Mouse (Mus musculus) neural tube, embryonic 14.5 days (tissue): Measurements from ENCODE around the gene Tmsb15a. TPM values are rescaled to one million over a fixed set of nuclear protein-coding genes. Genes with fewer than 3 reads are reported as not detected.

Experiments used
- ATAC-seq: fragments of 200-750 bp; cut with Nextera tagmentation; 2 replicates; pipeline ENCODE4 v1.8.0; 2017; ENCODE audit warnings: low read depth, mild to moderate bottlenecking, moderate TSS enrichment, moderate library complexity
- H3K27ac ChIP-seq: fragments of 300-500 bp; sonication (generic); 2 replicates; pipeline ENCODE4 v1.5.1; 2014; ENCODE audit warnings: low read depth, mild to moderate bottlenecking, control low read depth, low read length, moderate library complexity, mixed read lengths
- H3K27me3 ChIP-seq: fragments of 300-500 bp; sonication (generic); 2 replicates; pipeline ENCODE4 v1.6.1; 2014; ENCODE audit warnings: low read length; ENCODE audit not compliant: control insufficient read depth, insufficient read depth
- H3K36me3 ChIP-seq: fragments of 300-500 bp; sonication (generic); 2 replicates; pipeline ENCODE4 v1.6.1; 2014; ENCODE audit warnings: low read length, mixed read lengths; ENCODE audit not compliant: control insufficient read depth, insufficient read depth
- H3K4me1 ChIP-seq: fragments of 300-500 bp; sonication (generic); 2 replicates; pipeline ENCODE4 v1.6.1; 2014; ENCODE audit warnings: low read length; ENCODE audit not compliant: control insufficient read depth, insufficient read depth
- H3K4me2 ChIP-seq: fragments of 300-500 bp; sonication (generic); 2 replicates; pipeline ENCODE4 v1.6.1; 2014; ENCODE audit warnings: mild to moderate bottlenecking, low read depth, low read length, control low read depth
- H3K4me3 ChIP-seq: fragments of 300-500 bp; sonication (generic); 2 replicates; pipeline ENCODE4 v1.5.1; 2014; ENCODE audit warnings: low read depth, low read length, control low read depth, mixed read lengths
- H3K9ac ChIP-seq: fragments of 300-500 bp; sonication (generic); replicated peaks from 2 replicates; pipeline ENCODE4 v1.6.1; 2014; ENCODE audit warnings: low read depth, mild to moderate bottlenecking, control low read depth, low read length, mixed read lengths
- H3K9me3 ChIP-seq: fragments of 300-500 bp; sonication (generic); 2 replicates; pipeline ENCODE4 v1.6.1; 2016; ENCODE audit warnings: low read length; ENCODE audit not compliant: control insufficient read depth
- WGBS: fragments of 180-500 bp; shearing (Covaris S2); extraction: QIAGEN DNeasy Blood & Tissue Kit; methylation state at CpG from one replicate; pipeline ENCODE4 v1.1.7; 2014; 5-methylcytosine and 5-hydroxymethylcytosine counted together
- microRNA-seq: library from miRNA; unstranded; fragments of <30 nt; microRNA quantifications from one replicate; pipeline ENCODE4, GENCODE M21; 2016
- polyA plus RNA-seq: library from polyadenylated mRNA; unstranded; fragments of >200 nt; fragmentation: Nextera tagmentation; extraction: Ambion mirVana; gene quantifications from 2 replicates; pipeline ENCODE4 v1.2.1, GENCODE M21; 2014

Gene Tmsb15a
- polyA plus RNA-seq, 1 experiment from 2014 or later: not detected

DNA sequence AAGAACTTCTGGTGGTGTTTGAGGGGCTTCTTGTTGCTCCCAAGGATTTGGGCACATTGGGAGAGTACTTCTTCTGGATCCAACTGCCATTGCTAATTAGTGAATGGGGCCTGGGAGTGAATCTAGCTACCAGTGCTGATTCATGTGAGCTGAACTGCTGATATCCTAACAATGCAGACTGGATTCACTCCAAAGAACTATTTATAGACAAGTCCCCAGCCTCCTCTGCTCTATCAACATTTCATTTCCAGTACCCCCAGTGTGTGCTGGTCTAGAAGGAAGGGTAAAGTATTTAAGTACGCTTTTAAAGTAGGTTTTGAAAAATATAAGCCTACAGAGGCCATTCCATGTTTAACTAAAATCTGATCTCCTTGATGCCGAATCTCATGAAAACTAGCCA lies 12.2 kb downstream of the Tmsb15a start:
- 80% methylated on average over 2 of the region's 2 CpGs for WGBS
- no peaks in the 10 kb centered on the region for H3K4me1 ChIP-seq
- no peak for ATAC-seq
- no peak overlapping the region for H3K4me3 ChIP-seq
- no peak overlapping the region for H3K4me2 ChIP-seq
- no peaks in the 10 kb centered on the region for H3K9me3 ChIP-seq
- H3K27me3 ChIP-seq: no peaks in the 10 kb centered on the region
- H3K9ac ChIP-seq: no peak overlapping the region
- H3K27ac ChIP-seq: no peak overlapping the region
- no peaks in the 10 kb centered on the region for H3K36me3 ChIP-seq

DNA sequence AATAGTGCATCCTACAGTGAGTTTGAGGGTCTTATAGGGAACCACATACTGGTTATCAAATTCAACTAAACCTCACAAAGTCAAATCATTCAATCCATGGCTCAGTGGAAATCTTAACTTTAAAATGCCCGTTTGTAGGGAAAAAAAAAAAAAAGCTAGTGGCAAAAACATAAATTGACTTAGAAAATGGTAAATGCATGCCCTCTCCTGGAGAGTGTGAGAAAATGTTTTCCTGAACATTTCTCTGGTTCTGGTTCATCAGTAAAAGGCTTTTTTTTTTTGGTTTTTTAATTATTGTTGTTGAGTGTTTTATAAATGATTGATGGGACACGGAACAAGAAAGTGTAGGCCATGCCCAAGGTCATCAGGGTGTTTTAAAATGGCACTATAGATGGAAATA lies 20.7 kb downstream of the Tmsb15a start:
- H3K4me2 ChIP-seq: no peak overlapping the region
- no peaks in the 10 kb centered on the region for H3K4me1 ChIP-seq
- H3K9ac ChIP-seq: no peak overlapping the region
- H3K4me3 ChIP-seq: no peak overlapping the region
- H3K27me3 ChIP-seq: no peaks in the 10 kb centered on the region
- H3K9me3 ChIP-seq: no peaks in the 10 kb centered on the region
- H3K27ac ChIP-seq: no peak overlapping the region
- 38% methylated on average over 2 of the region's 2 CpGs for WGBS
- no peak for ATAC-seq
- no peaks in the 10 kb centered on the region for H3K36me3 ChIP-seq

- Histone ChIP-seq H3K9ac (no peak overlapping the region), H3K4me1 (no peaks in the 10 kb centered on the region), H3K27me3 (no peaks in the 10 kb centered on the region), H3K27ac (no peak overlapping the region), H3K4me3 (no peak overlapping the region), H3K36me3 (no peaks in the 10 kb centered on the region), H3K9me3 (no peaks in the 10 kb centered on the region), H3K4me2 (no peak overlapping the region)
- ATAC-seq: no peak
- 97% methylated on average over 1 of the region's 1 CpGs for WGBS
Measured at GRCm38 (mm10) chrX:135703111-135703510, 21.9 kb downstream of the Tmsb15a start.

DNA sequence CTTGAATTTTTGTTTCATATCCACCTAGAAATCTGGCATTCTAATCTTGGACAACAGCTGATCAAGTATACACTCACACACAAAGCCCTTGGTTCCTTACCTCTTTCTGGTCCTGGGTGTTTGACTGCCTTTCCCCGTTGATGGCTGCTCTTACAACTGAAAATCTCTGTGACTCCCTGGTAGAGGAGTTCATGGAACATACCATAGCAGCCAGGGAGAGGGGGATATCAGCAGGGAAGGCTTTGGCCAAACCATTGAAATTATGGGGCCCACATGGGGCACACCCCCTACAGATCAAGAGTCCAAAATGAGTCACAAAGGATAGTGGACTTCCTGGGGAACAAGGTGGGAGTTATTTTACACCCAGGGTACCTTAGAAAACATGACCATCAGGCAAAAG lies 31.4 kb downstream of the Tmsb15a start, which contains the start of gene Tcp11x2:
TSS of gene Tcp11x2 (minus strand) at position 158 of the 400 bp plus-strand sequence.
- H3K4me3 ChIP-seq: no peak within 1 kb of the TSS
- H3K36me3 ChIP-seq: no peaks in the 10 kb centered on the region
- H3K4me1 ChIP-seq: no peaks in the 10 kb centered on the region
- H3K9me3 ChIP-seq: no peaks in the 10 kb centered on the region
- H3K4me2 ChIP-seq: no peak within 1 kb of the TSS
- no peak within 1 kb of the TSS for H3K27ac ChIP-seq
- H3K27me3 ChIP-seq: no peaks in the 10 kb centered on the region
- no peak within 1 kb of the TSS for H3K9ac ChIP-seq
- no peak for ATAC-seq
- WGBS: 64% methylated on average over 1 of the region's 1 CpGs

- H3K4me2 ChIP-seq: no peak overlapping the region
- H3K27ac ChIP-seq: no peak overlapping the region
- 90% methylated on average over 3 of the region's 3 CpGs for WGBS
- H3K9me3 ChIP-seq: no peaks in the 10 kb centered on the region
- H3K4me3 ChIP-seq: no peak overlapping the region
- no peaks in the 10 kb centered on the region for H3K36me3 ChIP-seq
- H3K9ac ChIP-seq: no peak overlapping the region
- no peaks in the 10 kb centered on the region for H3K27me3 ChIP-seq
- ATAC-seq: no peak
- no peaks in the 10 kb centered on the region for H3K4me1 ChIP-seq
Measured at GRCm38 (mm10) chrX:135687802-135688201, 37.3 kb downstream of the Tmsb15a start.

DNA sequence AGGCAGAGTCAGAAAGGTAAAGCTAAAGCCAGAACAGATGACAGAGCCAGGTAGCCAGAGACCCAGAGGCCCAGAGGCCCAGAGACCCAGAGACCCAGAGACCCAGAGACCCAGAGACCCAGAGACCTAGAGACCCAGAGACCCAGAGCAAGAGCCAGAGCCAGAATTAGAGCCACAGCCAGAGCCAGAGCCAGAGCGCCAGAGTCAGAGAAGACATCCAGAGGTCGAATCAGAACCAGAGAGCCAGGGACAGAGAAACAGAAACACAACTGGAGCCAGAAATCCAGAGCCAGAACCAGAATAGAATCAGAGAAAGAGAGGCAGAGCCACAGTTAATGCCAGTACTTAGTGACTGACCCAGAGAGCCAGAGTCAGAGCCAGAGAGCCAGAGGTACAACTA lies 43.2 kb downstream of the Tmsb15a start:
- Histone ChIP-seq H3K36me3 (no peaks in the 10 kb centered on the region), H3K27me3 (no peaks in the 10 kb centered on the region), H3K4me1 (no peaks in the 10 kb centered on the region), H3K9ac (no peak overlapping the region), H3K9me3 (no peaks in the 10 kb centered on the region), H3K4me2 (no peak overlapping the region), H3K4me3 (no peak overlapping the region), H3K27ac (no peak overlapping the region)
- no peak for ATAC-seq
- WGBS: 68% methylated on average over 2 of the region's 2 CpGs

Small RNAs within 50 kb of the gene (microRNA-seq; reads per million reads assigned to microRNA genes)
- gene Mir7646: not detected

Other genes with a start within 250 kb of the Tmsb15a start
- gene AV320801, start 230.7 kb downstream of the Tmsb15a start, polyA plus RNA-seq: not detected in 2 replicates
- not detected in 2 replicates for gene Nxf7, start 126.5 kb downstream of the Tmsb15a start, polyA plus RNA-seq
- not detected in 2 replicates for gene Prame, start 97.6 kb downstream of the Tmsb15a start, polyA plus RNA-seq
- gene Tcp11x2, start 31.5 kb downstream of the Tmsb15a start, polyA plus RNA-seq: not detected in 2 replicates
- 10.3 and 11.2 TPM in 2 replicates for gene Armcx5, start 17.5 kb upstream of the Tmsb15a start, polyA plus RNA-seq
- gene Gprasp1, start 17.5 kb upstream of the Tmsb15a start, polyA plus RNA-seq: 229 and 270 TPM in 2 replicates
- gene Bhlhb9, start 72.3 kb upstream of the Tmsb15a start, polyA plus RNA-seq: 114 and 127 TPM in 2 replicates
- gene Gprasp2, start 113.8 kb upstream of the Tmsb15a start, polyA plus RNA-seq: 183 and 196 TPM in 2 replicates